Mouse (Mus musculus) activated CD4-positive, CD25-positive, alpha-beta regulatory T cell, adult 4 months (primary cell): ENCODE measurements around the gene Runx3. TPM values are rescaled to one million over a fixed set of nuclear protein-coding genes. Genes with fewer than 3 reads are reported as not detected.
"Not testable (repeated sequence)": the region's sequence is repeated elsewhere in the genome, so short reads cannot be mapped to it uniquely, and the experiment has no call there.

ENCODE experiments used
- ATAC-seq: one replicate; pipeline ENCODE4 v1.8.0; 2017
- polyA plus RNA-seq, 2 experiments: library from polyadenylated mRNA; unstranded; fragments of 100-300 nt; shearing (Covaris generic); gene quantifications; one replicate each; pipeline ENCODE4 v1.2.1; 2017

The Runx3 gene
- polyA plus RNA-seq, 2 experiments from 2014 or later, result 12.8 to 17.6 TPM

GRCm38 (mm10) chr4:135171304-135171875 lies 50.9 kb downstream of the Runx3 start:
- no peak for ATAC-seq

DNA sequence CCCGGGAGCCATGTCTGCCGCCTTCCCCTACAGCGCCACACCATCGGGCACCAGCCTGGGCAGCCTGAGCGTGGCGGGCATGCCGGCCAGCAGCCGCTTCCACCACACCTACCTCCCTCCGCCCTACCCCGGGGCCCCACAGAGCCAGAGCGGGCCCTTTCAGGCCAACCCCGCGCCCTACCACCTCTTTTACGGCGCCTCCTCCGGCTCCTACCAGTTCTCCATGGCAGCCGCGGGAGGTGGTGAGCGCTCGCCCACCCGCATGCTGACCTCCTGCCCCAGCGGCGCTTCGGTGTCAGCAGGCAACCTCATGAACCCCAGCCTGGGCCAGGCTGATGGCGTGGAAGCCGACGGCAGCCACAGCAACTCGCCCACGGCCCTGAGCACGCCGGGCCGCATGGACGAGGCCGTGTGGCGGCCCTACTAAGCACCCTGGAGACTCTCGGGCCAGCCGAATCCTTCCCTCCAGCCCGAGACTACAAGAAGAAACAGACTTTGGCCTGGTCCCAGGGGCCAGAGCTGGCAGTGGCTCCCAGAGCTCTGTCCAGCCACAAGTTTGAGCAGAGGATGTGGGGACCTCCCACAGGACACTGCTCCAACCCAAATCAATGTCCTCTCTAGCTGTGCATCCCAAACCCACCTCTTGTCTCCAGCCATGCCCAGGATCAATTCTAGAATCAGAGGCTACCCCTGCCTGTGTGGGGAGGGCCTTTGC lies 55.1 kb downstream of the Runx3 start:
- ATAC-seq, result no peak

DNA sequence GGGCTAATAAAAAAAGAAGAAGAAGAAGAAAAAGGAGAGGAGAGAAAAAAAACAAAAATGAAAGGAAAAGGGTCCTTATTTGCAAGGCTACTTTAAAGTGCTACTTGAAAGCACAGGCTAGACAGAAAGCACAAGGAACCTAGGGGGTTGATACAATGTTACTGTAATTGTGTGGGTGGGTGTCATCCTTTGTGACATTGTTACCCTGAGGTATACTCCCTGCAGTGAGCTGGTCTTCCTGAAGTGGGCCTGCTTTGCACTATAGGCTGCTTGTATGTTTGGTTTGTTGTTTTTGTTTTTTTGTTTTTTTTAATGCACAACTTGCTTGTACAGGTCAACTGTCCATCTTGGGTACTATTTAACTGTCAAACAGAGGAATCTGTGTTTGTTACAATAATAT lies 57.1 kb downstream of the Runx3 start:
- ATAC-seq, result no peak

DNA sequence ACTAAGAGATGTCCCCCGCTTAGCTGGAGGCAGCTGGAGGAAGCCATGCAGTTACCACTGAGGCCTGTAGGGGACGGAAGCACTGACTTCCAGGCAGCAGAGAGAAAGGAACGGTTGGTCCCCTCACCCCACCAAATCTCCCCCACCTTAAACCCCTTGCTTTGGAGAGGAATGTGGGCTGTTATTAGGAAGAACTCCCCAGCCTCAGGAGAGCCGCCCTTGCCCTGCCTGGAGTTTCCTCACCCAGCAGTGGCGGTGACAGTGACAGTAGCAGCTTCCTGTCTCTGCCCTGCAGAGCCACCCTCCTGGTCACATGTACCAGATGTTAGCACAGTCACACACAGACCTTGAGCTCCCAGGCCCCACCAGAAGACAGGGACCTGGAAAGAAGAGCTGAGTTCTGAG lies 58.6 kb downstream of the Runx3 start:
- ATAC-seq, result peak; percentile 84

DNA sequence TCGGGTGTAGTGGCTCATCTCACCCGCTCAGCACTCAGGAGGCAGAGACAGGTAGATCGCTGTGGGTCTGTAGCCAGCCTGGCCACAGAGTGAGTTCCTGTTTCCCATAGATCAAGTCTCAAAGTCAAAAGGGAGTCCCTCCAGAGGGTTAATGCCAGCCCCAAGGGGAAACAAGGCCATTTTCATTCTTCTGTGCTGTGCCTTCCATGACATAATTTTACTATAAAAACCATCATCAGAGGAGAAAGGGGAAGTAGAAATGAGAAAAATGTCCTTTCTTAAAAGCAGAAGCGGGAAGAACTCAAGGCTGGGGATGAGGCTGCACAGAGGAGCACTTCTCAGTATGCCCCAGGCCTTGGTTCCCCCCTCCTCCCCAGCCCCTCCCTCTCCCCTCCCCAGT lies 61.4 kb downstream of the Runx3 start:
- no peak for ATAC-seq

- not testable (repeated sequence) for ATAC-seq
These were observed 63.8 kb downstream of the Runx3 start for GRCm38 (mm10) chr4:135184277-135184676.

- no peak for ATAC-seq
These were observed 69.1 kb downstream of the Runx3 start for GRCm38 (mm10) chr4:135189452-135190008.

- no peak for ATAC-seq
These were observed 69.9 kb downstream of the Runx3 start for GRCm38 (mm10) chr4:135190364-135190763.

DNA sequence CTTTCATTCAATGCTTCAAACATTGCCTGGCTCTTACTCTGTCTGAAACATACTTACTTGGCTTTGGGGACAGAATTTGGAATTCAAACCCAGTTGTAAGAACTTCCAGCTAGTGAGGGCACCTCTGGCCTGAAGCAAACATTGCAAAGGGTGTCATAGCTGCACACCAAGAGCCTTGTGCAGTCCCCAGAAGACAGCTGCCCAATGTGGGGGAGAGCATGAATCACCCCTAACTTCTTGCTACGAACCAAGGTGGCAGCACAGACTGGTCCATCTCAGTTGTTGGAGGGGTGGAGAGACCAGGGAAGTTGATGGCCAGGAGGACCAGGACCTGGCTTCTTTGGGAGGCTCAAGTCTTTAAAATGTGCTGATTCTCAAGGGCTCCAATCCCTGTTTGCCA lies 70.7 kb downstream of the Runx3 start:
- no peak for ATAC-seq

- no peak for ATAC-seq
These were observed 71.2 kb downstream of the Runx3 start for GRCm38 (mm10) chr4:135191604-135192003.

- no peak for ATAC-seq
These were observed 72.4 kb downstream of the Runx3 start for GRCm38 (mm10) chr4:135192841-135193240.

- no peak for ATAC-seq
These were observed 77.4 kb downstream of the Runx3 start for GRCm38 (mm10) chr4:135197857-135198256.

DNA sequence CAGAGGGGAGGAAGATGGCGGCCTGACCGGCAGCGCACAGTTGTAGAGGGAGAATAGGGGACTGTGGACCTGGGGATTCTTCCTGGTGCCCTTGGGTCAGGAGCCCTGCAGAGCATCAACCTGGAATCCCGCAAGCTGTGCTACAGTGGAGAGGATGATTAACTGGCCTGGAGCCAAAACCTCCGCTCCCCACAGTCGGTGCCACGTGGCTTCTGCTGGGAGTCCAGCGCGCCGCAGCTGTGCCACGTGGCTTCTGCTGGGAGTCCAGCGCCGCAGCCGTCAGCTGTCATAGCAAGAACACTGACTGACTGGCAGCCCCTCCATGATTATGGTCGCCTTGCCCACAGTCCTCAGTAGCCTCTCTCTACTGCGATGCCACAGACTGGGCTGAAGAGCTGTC lies 81.3 kb downstream of the Runx3 start:
- no peak for ATAC-seq

- ATAC-seq, result peak; percentile 54
These were observed 82.8 kb downstream of the Runx3 start for GRCm38 (mm10) chr4:135203279-135203678.

DNA sequence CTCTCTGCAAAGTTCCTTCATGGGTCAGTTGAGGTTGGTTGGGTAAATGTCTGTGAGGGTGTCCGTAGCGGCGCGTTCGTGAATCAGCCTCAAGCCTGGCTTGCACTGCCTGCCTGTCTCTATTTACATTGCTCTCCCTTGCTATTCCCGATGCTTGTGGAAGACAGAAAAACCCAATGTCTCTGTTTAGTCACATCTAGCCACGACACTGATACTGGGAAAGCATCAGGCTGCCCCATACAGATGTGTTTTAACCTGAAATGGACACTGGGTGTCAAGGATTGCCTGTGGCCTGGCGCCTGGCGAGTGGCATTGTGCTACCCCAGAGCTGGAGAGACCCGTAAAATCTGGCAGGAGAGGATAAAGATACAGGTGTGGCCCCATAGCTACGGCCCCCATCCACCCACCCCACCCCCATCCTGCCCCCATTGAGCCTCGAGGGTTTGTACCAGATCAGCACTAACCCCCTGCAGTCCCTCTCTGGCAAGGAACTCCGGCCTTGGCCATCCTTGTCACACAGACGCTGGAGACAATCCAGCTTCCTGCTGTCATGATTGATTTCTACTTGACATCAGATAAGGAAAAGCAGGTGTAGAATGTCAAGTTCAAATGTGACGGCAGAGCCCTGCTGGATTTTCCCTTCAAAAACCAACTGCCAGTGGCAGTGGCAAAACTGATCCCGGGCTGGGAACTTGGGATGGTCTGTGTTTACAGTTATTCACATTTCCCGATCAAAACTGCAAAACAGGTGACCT lies 83.5 kb downstream of the Runx3 start:
- no peak for ATAC-seq

DNA sequence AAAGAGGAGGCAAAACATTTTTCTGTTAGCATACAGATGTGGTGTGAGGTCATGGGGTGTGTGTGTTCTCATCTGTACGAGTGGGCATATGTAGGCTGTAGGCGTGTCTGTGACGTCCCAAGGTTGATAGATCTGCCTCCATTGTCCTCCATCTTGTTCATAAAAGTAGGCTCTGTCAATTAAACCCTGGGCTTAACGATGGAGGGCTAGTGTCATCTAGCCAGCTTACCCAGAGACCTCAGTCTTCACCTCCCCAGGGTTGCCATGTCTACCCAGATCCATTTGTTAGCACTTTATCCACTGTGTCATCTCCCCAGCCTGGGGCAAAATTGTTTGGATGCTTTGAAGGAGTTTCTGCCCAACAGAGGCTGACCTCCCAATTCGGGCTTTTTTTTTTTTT lies 84.2 kb downstream of the Runx3 start:
- no peak for ATAC-seq

DNA sequence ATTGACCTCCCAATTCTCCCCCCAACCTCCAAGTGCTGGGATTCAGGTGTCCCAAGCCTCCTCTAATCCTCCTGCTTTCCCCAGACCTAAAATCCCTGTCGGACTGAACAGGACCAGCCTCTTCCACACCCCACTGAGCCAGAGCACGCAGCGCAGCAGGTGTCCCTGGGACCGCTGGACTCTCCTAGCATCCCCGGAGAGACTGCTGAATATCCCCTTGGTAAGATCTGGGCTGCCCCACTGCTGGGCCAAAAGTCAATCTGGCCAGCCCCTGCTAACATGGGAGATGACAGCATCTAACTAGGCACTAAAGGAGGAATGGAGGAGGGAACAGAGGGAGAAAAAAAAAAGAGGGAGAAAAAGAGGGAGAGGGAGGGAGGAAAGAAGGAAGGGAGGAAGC lies 84.8 kb downstream of the Runx3 start:
- no peak for ATAC-seq

- peak; percentile 79 for ATAC-seq
These were observed 85.5 kb downstream of the Runx3 start for GRCm38 (mm10) chr4:135205711-135206600.

- ATAC-seq, result no peak
These were observed 89.4 kb downstream of the Runx3 start for GRCm38 (mm10) chr4:135209846-135210245.

DNA sequence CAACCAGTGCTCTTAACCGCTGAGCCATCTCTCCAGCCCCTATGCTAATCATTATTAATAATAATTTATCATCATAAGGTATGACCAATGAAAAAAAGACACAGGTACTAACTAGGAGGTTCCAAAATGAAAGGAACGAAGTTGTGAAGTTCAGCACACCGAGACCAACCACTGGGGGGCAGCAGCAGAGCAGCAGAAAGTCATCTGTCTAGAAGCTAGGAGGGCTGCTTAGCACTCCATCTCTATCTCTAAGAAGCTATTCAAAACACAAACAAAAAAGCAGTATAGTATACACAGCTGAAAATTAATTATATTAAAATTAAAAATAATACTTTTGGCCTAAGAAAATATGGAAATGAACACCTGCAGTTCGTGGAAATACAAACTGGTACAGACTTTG lies 99.2 kb downstream of the Runx3 start:
- ATAC-seq, result no peak

GRCm38 (mm10) chr4:135220641-135221040 lies 100.2 kb downstream of the Runx3 start:
- no peak for ATAC-seq

GRCm38 (mm10) chr4:135221632-135222407 lies 101.4 kb downstream of the Runx3 start:
- ATAC-seq, result no peak
